Mouse (Mus musculus): ENCODE measurements at regions not wholly inside any gene's neighbourhood (a gene's known extent, or its start where the extent isn't known, plus 50 kb on each side); places are given as distances from the start of the nearest gene placed in this dataset.

- Histone ChIP-seq H3K4me2 (replicated peaks; ENCODE audit: low read depth) (no peak overlapping the region), H3K36me3 (ENCODE audit: control insufficient read depth, insufficient read depth) (no peaks in the 10 kb centered on the region), H3K9me3 (ENCODE audit: control insufficient read depth) (no peaks in the 10 kb centered on the region), H3K4me3 (ENCODE audit: low read depth, low read length) (no peak overlapping the region), H3K27ac (ENCODE audit: low read depth, low read length) (no peak overlapping the region), H3K27me3 (replicated peaks; ENCODE audit: control insufficient read depth, insufficient read depth, low read length) (no peaks in the 10 kb centered on the region), H3K4me1 (replicated peaks; ENCODE audit: control insufficient read depth, insufficient read depth, low read length) (no peaks in the 10 kb centered on the region), H3K9ac (ENCODE audit: low read depth, low read length) (no peak overlapping the region)
- no peak for ATAC-seq
- 28% methylated on average over 1 of the region's 1 CpGs for WGBS
- no peak for TF ChIP-seq CTCF (IDR thresholded peaks at IDR 0.05; ENCODE audit: low read depth)
These were observed 78.7 kb upstream of the Gm15217 start for GRCm38 (mm10) chr14:46300546-46300945.

GRCm38 (mm10) chr14:46302601-46303000 lies 76.6 kb upstream of the Gm15217 start:
- Histone ChIP-seq H3K4me2 (replicated peaks; ENCODE audit: low read depth) (no peak overlapping the region), H3K36me3 (ENCODE audit: control insufficient read depth, insufficient read depth) (no peaks in the 10 kb centered on the region), H3K27me3 (replicated peaks; ENCODE audit: control insufficient read depth, insufficient read depth, low read length) (no peaks in the 10 kb centered on the region), H3K4me3 (ENCODE audit: low read depth, low read length) (no peak overlapping the region), H3K4me1 (replicated peaks; ENCODE audit: control insufficient read depth, insufficient read depth, low read length) (no peaks in the 10 kb centered on the region; the same call in 1 of the 2 replicates), H3K27ac (ENCODE audit: low read depth, low read length) (no peak overlapping the region), H3K9me3 (ENCODE audit: control insufficient read depth) (no peaks in the 10 kb centered on the region), H3K9ac (ENCODE audit: low read depth, low read length) (no peak overlapping the region)
- WGBS: 88% methylated on average over 2 of the region's 2 CpGs
- no peak for TF ChIP-seq CTCF (IDR thresholded peaks at IDR 0.05; ENCODE audit: low read depth)
- ATAC-seq: no peak

- TF ChIP-seq CTCF (IDR thresholded peaks at IDR 0.05; ENCODE audit: low read depth): no peak
These were observed 73.9 kb upstream of the Gm15217 start for GRCm38 (mm10) chr14:46305267-46305666.

GRCm38 (mm10) chr14:46313064-46313463 lies 66.2 kb upstream of the Gm15217 start:
- TF ChIP-seq CTCF (IDR thresholded peaks at IDR 0.05; ENCODE audit: low read depth): no peak
- no peak overlapping the region for H3K4me2 ChIP-seq (replicated peaks; ENCODE audit: low read depth)
- no peaks in the 10 kb centered on the region for H3K9me3 ChIP-seq (ENCODE audit: control insufficient read depth)
- no peak for ATAC-seq
- no peaks in the 10 kb centered on the region for H3K27me3 ChIP-seq (replicated peaks; ENCODE audit: control insufficient read depth, insufficient read depth, low read length)
- WGBS: 80% methylated on average over 4 of the region's 4 CpGs
- H3K36me3 ChIP-seq (ENCODE audit: control insufficient read depth, insufficient read depth): no peaks in the 10 kb centered on the region
- no peak overlapping the region for H3K9ac ChIP-seq (ENCODE audit: low read depth, low read length)
- H3K4me1 ChIP-seq (replicated peaks; ENCODE audit: control insufficient read depth, insufficient read depth, low read length): no peaks in the 10 kb centered on the region
- H3K27ac ChIP-seq (ENCODE audit: low read depth, low read length): no peak overlapping the region
- no peak overlapping the region for H3K4me3 ChIP-seq (ENCODE audit: low read depth, low read length)

More at GRCm38 (mm10) chr14:46305267-46305666, 73.9 kb upstream of the Gm15217 start:
- Histone ChIP-seq H3K4me2 (replicated peaks; ENCODE audit: low read depth) (no peak overlapping the region), H3K9ac (ENCODE audit: low read depth, low read length) (no peak overlapping the region), H3K27ac (ENCODE audit: low read depth, low read length) (no peak overlapping the region), H3K4me3 (ENCODE audit: low read depth, low read length) (no peak overlapping the region), H3K27me3 (replicated peaks; ENCODE audit: control insufficient read depth, insufficient read depth, low read length) (no peaks in the 10 kb centered on the region), H3K36me3 (ENCODE audit: control insufficient read depth, insufficient read depth) (no peaks in the 10 kb centered on the region), H3K4me1 (replicated peaks; ENCODE audit: control insufficient read depth, insufficient read depth, low read length) (no peaks in the 10 kb centered on the region; the same call in 1 of the 2 replicates), H3K9me3 (ENCODE audit: control insufficient read depth) (no peaks in the 10 kb centered on the region)
- 61% methylated on average over 4 of the region's 4 CpGs for WGBS
- ATAC-seq: no peak

GRCm38 (mm10) chr14:46316521-46316920 lies 62.7 kb upstream of the Gm15217 start:
- no peaks in the 10 kb centered on the region for H3K4me1 ChIP-seq (replicated peaks; ENCODE audit: control insufficient read depth, insufficient read depth, low read length)
- no peak overlapping the region for H3K27ac ChIP-seq (ENCODE audit: low read depth, low read length)
- H3K4me3 ChIP-seq (ENCODE audit: low read depth, low read length): no peak overlapping the region
- TF ChIP-seq CTCF (IDR thresholded peaks at IDR 0.05; ENCODE audit: low read depth): no peak
- no peaks in the 10 kb centered on the region for H3K27me3 ChIP-seq (replicated peaks; ENCODE audit: control insufficient read depth, insufficient read depth, low read length)
- H3K9ac ChIP-seq (ENCODE audit: low read depth, low read length): no peak overlapping the region
- no peak for ATAC-seq
- H3K9me3 ChIP-seq (ENCODE audit: control insufficient read depth): no peaks in the 10 kb centered on the region
- no peak overlapping the region for H3K4me2 ChIP-seq (replicated peaks; ENCODE audit: low read depth)
- no peaks in the 10 kb centered on the region for H3K36me3 ChIP-seq (ENCODE audit: control insufficient read depth, insufficient read depth)
- 82% methylated on average over 5 of the region's 5 CpGs for WGBS

GRCm38 (mm10) chr14:46317406-46318045 lies 61.7 kb upstream of the Gm15217 start:
- TF ChIP-seq CTCF (IDR thresholded peaks at IDR 0.05; ENCODE audit: low read depth): no peak
- ATAC-seq: no peak
- Histone ChIP-seq H3K9me3 (ENCODE audit: control insufficient read depth) (no peaks in the 10 kb centered on the region), H3K4me2 (replicated peaks; ENCODE audit: low read depth) (no peak overlapping the region), H3K4me3 (ENCODE audit: low read depth, low read length) (no peak overlapping the region), H3K36me3 (ENCODE audit: control insufficient read depth, insufficient read depth) (no peaks in the 10 kb centered on the region), H3K9ac (ENCODE audit: low read depth, low read length) (no peak overlapping the region), H3K27me3 (replicated peaks; ENCODE audit: control insufficient read depth, insufficient read depth, low read length) (no peaks in the 10 kb centered on the region), H3K4me1 (replicated peaks; ENCODE audit: control insufficient read depth, insufficient read depth, low read length) (no peaks in the 10 kb centered on the region), H3K27ac (ENCODE audit: low read depth, low read length) (no peak overlapping the region)
- WGBS: 55% methylated on average over 16 of the region's 16 CpGs

Data from intestine, postnatal 0 days (tissue).